Mouse (Mus musculus) cerebellum, adult 2 months (tissue): ENCODE measurements at regions not wholly inside any gene's neighbourhood (a gene's known extent, or its start where the extent isn't known, plus 50 kb on each side); places are given as distances from the start of the nearest gene placed in this dataset.

Experiments
- DNase-seq, 2 experiments: peaks; one replicate each; pipeline ENCODE4 v3.0.0; 2021
- H3K27ac ChIP-seq: fragments of 200-500 bp; 2 replicates; pipeline ENCODE4 v1.5.1; 2012; ENCODE audit warnings: low read length, control low read depth, inconsistent platforms; ENCODE audit not compliant: insufficient read depth
- H3K27me3 ChIP-seq: fragments of 200-500 bp; 2 replicates; pipeline ENCODE4 v1.6.1; 2012; ENCODE audit warnings: inconsistent platforms, mild to moderate bottlenecking, low read length, moderate library complexity; ENCODE audit not compliant: control insufficient read depth, insufficient read depth
- H3K4me1 ChIP-seq: fragments of 200-500 bp; 2 replicates; pipeline ENCODE4 v1.6.1; 2011; ENCODE audit warnings: low read length; ENCODE audit not compliant: control insufficient read depth, insufficient read depth
- H3K4me3 ChIP-seq: fragments of 200-500 bp; replicated peaks from 2 replicates; pipeline ENCODE3; 2011; ENCODE audit warnings: mild to moderate bottlenecking, low read depth, low read length, control low read depth; ENCODE audit not compliant: insufficient read depth
- CTCF ChIP-seq: fragments of 200-500 bp; IDR thresholded peaks from 2 replicates; pipeline ENCODE4 v1.5.1; 2011; ENCODE audit warnings: low read depth, mild to moderate bottlenecking, control low read depth, low read length, moderate library complexity, borderline replicate concordance; ENCODE audit not compliant: insufficient read depth
- POLR2A ChIP-seq: fragments of 200-500 bp; IDR thresholded peaks from 2 replicates; pipeline ENCODE4 v1.6.1; 2011; ENCODE audit warnings: low read length, control low read depth, borderline replicate concordance; ENCODE audit not compliant: insufficient read depth
- whole genome bisulfite sequencing: fragments of 180-500 bp; shearing (Covaris S2); methylation state at CpG from one replicate; pipeline ENCODE4 v1.1.7; 2018; 5-methylcytosine and 5-hydroxymethylcytosine counted together

DNA sequence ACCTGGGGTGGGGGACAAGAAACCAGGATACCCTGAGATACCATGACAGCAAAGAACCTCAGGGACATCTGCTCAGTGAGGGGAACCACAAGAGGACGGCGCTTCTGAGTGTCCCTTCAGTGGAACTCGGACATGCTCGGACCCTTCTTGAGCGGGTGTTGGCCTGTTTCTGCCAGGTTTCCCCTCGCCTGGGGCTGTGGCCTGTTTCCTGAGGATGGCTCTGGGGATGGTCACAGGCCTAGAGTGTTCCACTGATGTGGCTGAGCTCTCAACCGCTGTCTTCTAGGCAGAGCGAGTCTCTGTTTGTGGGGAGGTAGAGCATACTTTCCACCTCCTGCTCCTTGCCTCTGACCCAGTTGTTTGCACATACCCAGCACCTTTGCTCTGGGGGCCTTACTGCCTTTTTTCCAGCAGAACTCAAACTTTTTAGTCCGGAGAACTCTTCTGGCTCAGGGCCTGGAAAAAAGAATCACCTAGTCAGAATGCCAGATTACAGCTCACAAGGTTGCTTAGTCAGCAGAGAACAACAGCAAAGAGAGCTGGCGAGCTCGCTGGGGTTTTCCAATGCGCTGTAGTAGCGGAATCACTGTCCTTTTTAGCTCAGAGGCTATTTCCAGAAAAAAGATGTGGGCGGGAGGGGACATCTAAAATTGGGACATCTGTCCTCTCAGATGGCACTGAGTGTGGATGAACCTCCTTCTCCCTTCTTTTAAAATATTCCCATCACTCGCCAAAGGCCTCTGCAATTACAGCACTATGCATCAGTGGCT is 65.3 kb downstream of the Med10 start:
- WGBS, result 75% methylated on average over 15 of the region's 15 CpGs
- Histone ChIP-seq H3K27ac (no peak overlapping the region), H3K4me1 (no peaks in the 10 kb centered on the region), H3K4me3 (no peak overlapping the region), H3K27me3 (no peaks in the 10 kb centered on the region)
- no peak for DNase-seq
- no peak for TF ChIP-seq POLR2A
- no peak for TF ChIP-seq CTCF

DNA sequence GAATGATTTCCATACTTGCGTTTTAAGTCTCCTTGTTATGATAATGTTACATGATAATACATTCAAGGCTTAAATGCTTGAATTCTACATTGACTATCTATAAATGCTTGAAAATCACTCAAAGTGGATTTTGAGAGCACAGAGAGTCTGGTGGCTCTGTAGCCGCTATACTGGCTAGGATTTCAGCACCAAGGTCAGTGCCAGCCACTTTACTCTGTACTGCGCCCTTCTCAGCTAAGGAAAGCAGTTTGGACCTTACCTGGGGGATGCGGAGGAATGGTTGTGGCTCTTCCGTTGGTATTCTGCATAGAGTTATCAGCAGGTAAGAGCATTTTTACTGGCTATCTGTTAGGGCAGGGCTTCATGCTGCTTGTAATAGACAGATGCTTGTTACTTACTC is 94.3 kb downstream of the Med10 start:
- H3K4me1 ChIP-seq, result no peaks in the 10 kb centered on the region
- WGBS, result 42% methylated on average over 5 of the region's 5 CpGs
- no peak overlapping the region for H3K4me3 ChIP-seq
- DNase-seq, result no peak
- H3K27ac ChIP-seq, result no peak overlapping the region
- no peaks in the 10 kb centered on the region for H3K27me3 ChIP-seq
- TF ChIP-seq POLR2A (no peak), CTCF (no peak)

DNA sequence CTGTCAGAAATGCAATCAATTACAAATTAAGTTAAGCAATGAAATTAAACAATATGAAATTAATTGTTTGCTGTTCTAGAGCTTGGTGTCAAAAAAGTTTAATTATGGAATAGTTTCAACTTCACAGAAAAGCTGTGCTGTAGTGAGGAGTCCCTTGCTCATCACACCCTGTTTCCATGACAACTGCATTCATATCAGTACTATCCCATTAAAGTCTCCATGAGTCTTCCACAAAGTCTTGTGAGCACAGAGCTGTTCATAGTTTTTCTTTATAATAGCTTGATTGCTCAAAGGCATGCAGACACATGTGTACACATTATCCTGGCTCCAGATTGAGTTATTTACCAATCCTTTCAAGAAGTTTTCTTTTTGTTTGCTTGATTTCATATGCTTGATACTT is 98.9 kb downstream of the Med10 start:
- Histone ChIP-seq H3K4me3 (no peak overlapping the region), H3K27ac (no peak overlapping the region), H3K4me1 (no peaks in the 10 kb centered on the region), H3K27me3 (no peaks in the 10 kb centered on the region)
- DNase-seq, result no peak
- TF ChIP-seq POLR2A (no peak), CTCF (no peak)

DNA sequence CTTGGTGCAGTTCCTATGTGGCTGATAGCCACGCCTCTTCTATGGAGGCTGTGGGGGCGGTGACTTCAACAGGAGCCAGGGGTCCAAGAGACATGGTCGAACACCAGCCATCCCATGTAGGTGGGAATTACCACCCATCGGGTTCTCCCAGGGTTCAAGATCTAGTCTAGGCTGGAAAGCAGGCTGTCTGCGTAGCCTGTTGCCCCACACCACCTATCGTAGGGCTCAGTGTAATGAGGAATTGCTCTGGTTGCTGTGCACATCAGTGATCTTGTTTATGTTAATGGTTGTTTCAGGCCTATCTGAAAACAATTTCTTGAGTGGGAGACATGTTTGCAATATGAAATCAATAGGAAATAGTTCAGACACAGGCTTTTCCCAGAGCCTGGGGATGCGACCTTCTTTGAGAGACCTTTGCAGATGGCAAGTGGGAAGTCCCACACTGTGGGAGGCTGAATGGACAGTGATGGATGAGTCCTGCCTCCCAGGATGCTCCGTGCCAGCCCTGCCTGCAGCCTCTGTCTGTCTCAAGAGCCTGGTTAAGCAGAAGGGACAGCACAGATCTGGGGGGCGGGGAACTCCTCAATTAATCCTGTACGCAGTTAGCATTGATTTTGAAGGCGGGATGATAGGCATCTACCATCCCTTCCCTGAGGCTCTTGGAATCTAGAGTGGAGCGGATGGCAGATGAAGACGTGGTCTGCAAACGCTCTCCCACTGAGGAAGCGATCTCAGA is 104.8 kb downstream of the Med10 start:
- no peak for DNase-seq
- H3K4me1 ChIP-seq, result no peaks in the 10 kb centered on the region
- no peak for TF ChIP-seq CTCF
- no peak for TF ChIP-seq POLR2A
- 61% methylated on average over 15 of the region's 15 CpGs for WGBS
- H3K27ac ChIP-seq, result no peak overlapping the region
- no peaks in the 10 kb centered on the region for H3K27me3 ChIP-seq
- H3K4me3 ChIP-seq, result no peak overlapping the region

DNA sequence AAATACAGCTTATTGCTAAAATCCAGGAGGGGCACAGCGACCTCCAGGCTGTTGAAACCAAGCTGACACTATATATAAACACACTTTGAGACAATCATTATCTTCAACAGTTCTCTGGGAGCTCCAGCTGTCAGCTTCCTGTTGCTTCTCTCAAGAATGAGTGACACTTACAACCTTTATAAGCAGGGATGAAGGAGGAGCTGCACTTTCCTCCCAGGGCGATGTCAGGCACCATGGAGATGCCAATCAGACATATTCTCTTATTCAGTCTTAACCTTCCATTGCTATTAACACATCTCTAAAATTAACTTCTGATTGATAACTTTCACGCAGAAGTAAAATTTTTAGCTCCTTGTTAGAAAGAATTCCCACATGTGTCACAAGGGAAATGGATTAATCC is 113.6 kb downstream of the Med10 start:
- TF ChIP-seq POLR2A (no peak), CTCF (no peak)
- no peak for DNase-seq
- Histone ChIP-seq H3K4me3 (no peak overlapping the region), H3K27me3 (no peaks in the 10 kb centered on the region), H3K4me1 (no peaks in the 10 kb centered on the region), H3K27ac (no peak overlapping the region)
- 62% methylated on average over 3 of the region's 3 CpGs for WGBS

DNA sequence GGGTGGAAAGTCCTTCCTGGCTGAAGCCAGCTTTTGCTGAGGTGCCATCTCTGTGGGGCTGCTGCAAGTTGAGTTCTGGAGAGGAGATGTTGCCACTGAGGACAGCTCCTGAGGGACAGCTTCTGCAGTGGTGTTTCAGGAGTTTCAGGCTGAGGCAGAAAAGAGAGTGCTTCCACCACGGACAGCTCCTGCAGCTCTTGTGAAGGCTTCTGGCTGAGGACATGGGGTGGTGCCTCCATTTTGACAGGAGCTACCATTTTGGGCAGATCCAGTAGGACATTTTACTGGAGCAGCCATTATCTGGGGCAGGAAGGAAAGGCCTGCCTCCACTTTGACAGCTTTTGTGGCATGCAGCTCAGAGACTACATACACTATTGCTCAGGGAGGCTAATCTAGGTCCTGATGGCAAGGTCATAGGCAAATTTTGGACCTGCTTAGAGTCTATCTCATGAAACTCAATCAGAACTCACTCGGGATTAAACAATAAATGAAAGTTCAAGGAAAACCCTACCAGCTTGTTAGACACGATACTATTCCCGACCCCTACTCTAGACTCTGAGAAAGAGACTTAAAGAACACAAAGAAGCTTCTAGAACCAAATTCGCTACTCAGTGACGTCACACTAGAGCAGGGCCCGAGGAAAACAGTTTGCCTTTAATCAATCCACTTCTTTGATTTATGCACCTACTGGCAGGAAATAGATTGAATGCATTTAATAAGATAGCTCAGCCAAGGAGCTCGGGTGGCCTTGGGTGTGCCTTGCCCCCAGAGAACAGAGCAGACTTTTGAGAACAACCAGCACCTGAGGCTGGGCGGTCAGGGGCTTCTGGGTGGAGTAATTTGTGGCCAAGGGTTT is 130.7 kb downstream of the Med10 start:
- Histone ChIP-seq H3K4me1 (no peaks in the 10 kb centered on the region), H3K27me3 (no peaks in the 10 kb centered on the region), H3K27ac (no peak overlapping the region), H3K4me3 (no peak overlapping the region)
- no peak for DNase-seq
- TF ChIP-seq POLR2A (no peak), CTCF (no peak)
- WGBS, result 42% methylated on average over 9 of the region's 9 CpGs

DNA sequence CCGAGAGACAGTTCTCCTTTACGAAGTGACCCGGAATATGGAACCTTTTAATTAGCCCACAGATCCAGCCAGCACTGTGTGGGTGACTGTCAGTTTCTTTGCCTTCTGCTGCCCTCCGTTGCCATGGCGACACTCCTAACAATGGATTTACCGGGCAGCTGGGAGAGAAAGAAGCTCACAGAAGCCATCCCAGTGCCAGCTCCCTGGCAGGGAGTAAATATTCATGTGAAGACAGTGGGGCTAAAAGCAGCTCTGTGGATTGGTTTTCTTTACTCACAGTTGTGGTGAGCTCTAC is 131.3 kb downstream of the Med10 start:
- peak overlapping the region; percentile 29 for H3K4me3 ChIP-seq

DNA sequence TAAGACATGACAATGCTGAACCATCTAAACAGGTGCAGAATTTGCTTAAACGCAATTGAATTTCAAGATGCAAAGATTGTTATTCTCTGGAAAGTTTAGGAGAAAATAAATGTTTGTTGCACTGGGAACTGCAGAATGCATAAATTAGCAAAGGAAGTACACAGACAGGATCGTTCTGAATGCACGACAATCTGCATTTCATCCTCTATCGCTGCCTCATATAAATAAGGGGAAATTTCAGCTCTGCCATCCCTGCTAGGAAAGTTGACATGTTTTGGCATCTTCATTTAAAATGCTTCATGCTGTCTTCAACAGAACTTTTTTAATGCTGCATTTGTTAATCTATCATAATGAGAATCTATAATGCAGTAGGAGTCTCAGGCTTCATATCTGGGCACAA is 137.6 kb downstream of the Med10 start:
- H3K27ac ChIP-seq, result no peak overlapping the region
- 51% methylated on average over 4 of the region's 4 CpGs for WGBS
- no peaks in the 10 kb centered on the region for H3K27me3 ChIP-seq
- no peak for DNase-seq
- H3K4me3 ChIP-seq, result no peak overlapping the region
- H3K4me1 ChIP-seq, result no peaks in the 10 kb centered on the region
- TF ChIP-seq POLR2A (no peak), CTCF (no peak)

More for the DNA sequence above, 131.3 kb downstream of the Med10 start:
- Histone ChIP-seq H3K4me1 (no peaks in the 10 kb centered on the region), H3K27ac (no peak overlapping the region), H3K27me3 (no peaks in the 10 kb centered on the region)
- no peak for TF ChIP-seq POLR2A
- no peak for TF ChIP-seq CTCF
- 5% methylated on average over 6 of the region's 6 CpGs for WGBS
- peak; percentile 57 to 73 for DNase-seq
